Mouse (Mus musculus): ENCODE data around the gene Uvrag.
A peak's percentile ranks its signal among the peaks of the same experiment; 100 is the strongest.

The Uvrag gene

DNA sequence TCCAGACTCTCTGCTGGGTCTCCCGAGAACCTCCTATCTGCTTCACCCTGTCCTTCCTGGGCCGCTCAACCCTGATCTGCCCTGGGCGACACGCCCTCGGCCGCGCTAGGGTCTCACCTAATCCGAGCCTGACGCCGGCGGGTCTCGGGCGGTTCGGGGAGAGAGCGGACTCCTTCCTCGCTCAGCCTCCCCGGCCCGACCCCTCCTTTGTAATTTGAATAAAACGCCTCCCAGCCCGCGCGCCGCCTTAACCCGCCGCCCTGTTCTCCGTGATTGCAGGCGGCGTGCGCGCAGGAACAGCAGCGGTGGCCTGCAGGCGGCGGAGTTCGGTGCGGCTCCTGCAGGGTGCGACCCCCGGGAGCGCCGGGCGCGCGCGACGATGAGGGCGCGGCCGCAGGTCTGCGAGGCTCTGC is 302.2 kb downstream of the Uvrag start:
- peak; percentile 76 for DNase-seq

DNA sequence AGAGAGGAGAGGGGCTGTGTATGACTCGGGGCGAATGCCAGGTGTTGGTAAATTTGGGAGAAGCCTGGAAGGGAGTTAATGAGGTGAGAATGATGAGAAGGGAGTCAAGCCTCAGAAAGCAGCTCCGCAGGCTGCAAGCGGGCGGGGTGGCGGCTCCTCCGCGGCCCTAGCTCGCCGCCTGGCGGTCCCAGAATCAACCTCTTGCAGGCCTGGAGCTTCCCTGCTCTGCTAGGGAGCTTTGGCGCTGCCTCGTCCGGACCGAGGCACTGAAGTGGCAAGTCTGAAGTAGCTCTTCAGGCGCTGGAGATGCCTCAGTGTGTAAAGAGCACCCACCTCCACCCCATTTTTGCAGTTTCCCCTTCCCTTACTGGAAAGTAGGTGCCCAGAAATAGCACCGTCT is 303.0 kb downstream of the Uvrag start:
- peak; percentile 89 for DNase-seq

DNA sequence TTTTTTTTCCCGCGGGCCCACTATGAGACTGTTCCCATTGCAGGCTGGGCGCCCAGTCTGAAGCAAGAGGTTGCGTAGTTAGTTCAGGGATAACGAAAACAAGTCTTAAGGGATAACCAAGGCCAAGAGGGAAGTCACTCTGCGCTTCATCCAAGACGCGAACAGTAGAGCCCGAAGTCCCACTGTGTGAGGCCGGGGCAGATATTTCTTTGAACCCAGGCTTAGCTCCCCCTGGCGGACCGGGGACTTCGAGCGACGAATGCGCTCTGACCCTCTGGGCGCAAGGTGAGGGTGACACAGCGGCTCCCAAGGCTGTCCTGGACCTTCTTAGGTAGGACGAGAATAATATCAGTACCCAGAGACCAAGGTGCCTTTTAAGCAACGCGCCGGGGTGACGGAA is 304.3 kb downstream of the Uvrag start:
- DNase-seq: peak; percentile 69

DNA sequence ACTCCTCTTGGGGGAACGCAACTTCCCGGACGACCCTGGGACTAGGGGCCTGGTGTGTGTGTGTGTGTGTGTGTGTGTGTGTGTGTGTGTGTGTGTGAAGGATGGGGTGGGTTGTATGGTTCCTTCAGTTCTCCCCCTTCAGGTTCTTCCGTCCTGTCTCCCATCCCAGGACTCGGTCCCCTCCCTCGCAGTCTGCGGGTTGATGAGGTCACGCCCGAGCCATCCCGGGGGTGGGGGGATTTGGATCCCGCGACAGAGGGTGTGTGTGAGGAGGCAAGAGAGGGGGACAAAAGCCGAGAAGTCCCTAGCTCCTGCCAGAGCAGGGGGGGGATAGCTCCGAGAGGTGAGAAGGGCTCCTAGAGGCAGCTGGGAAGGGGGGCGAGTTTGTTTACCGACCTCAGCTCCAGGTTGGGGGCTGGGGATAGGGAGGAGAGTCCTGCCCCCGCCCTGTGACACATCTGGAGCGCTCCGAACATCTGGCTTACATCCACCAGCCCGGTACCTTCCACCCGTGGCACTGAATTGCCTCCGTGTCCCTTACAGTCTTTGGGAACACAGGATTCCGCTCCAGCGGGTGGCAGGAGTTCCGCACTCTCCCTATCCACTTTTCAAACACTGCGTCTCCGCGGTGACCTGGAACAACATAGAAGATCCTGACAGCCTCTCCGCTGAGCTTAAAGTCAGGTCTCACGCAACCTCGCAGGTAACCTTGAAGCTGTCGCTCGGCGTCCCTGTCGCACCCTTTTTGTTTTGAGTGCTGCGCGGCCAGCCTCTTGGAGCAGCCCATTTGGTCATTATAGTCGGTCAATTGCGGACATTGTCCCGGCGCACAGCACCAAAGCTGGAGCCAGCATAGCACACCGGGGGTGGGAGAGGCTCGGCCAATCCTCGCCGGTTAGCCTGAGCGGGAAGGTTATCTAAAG is 305.2 kb downstream of the Uvrag start:
- DNase-seq: no peak

Measured in kidney, postnatal 14 days (tissue).